Mouse (Mus musculus) layer of hippocampus, adult 9-11 months (tissue): ENCODE data around the gene Rmnd1.
A peak's percentile ranks its signal among the peaks of the same experiment; 100 is the strongest.
"Not testable (repeated sequence)": the region's sequence is repeated elsewhere in the genome, so short reads cannot be mapped to it uniquely, and the experiment has no call there.

Source experiments
- DNase-seq: peaks from one replicate; pipeline ENCODE4 v3.0.0; 2022

Rmnd1 gene

DNA sequence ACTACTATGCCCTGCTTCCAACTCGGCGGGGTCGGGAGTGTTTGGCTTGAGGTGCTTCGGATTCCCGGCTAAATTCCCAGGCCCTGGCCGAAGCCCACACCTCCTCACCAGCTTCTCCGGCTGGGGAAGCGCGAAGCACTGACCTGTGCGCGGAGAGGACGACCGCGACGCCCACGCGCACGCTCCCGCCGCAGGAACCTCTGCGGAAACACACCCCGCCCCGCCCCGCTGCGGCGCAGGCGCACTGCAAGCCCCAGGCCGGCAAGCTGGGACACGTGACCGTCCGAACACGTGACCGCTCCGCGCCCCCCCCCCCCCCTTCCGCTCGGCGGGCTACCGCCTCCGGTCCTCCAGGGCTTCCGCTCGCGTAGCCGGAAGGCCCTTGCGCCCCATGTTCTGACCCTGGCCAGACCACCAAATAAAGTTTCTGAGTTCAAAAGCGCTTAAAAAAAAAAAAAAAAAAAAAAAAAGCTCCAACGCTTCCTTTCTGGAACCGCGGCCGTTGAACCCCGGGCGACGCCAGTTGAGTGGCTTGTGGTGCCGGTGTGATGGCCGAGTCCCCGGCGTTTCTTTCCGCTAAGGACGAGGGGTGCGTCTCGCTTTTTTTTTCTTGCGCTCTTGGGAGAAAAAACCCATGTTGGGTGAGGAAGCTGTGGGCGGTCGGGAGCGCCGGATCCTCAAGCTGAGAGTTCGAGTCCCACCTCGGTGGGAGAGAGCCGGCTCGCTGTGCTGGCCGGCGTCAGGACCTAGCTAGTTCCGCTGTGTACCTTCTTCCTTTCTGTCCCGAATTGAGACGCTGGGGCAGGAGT is at the start of gene Rmnd1, which contains the start of gene Armt1:
Rmnd1 (minus strand) TSS at position 266 of the 809 bp plus-strand sequence.
Armt1 (plus strand) TSS at position 345 of the 809 bp plus-strand sequence.
- peak; percentile 94 for DNase-seq

DNA sequence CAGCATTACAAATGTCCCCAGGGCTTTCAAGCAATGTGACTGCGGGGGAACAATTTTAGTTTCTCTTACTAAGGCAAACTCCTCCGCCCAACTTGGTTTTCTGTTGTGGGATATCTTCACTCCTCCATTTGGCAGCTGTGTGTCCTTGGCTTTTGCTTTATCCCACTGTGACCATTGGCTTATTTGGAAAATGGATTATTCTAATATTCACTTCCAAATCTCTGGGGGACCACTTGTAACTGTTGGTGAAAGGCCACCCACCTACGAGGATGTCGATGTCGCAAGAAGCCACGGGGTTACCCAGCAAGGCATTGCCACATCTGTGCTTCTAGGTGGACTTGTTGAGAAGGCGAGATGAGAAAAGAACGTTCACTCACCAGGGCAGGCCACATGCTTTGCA is 49.5 kb upstream of the Rmnd1 start:
- no peak for DNase-seq

DNA sequence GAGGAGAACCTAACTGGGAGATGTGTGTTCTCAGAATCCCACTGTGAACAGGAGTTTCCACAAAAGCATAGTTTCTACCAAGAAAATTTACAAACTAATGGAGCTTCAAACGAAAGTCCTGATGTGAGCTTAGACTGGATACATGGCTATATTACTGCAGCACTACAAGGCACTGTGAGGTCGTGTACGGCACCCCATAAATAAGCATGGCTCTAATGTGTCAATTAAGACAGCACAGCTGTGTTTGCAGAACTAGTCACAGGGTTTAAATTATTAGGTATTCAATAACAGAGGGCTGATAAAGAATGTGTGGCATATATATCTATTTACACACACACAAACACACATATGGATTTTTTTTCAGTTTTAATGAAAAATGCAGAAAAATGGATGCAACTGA is 48.7 kb upstream of the Rmnd1 start:
- no peak for DNase-seq

DNA sequence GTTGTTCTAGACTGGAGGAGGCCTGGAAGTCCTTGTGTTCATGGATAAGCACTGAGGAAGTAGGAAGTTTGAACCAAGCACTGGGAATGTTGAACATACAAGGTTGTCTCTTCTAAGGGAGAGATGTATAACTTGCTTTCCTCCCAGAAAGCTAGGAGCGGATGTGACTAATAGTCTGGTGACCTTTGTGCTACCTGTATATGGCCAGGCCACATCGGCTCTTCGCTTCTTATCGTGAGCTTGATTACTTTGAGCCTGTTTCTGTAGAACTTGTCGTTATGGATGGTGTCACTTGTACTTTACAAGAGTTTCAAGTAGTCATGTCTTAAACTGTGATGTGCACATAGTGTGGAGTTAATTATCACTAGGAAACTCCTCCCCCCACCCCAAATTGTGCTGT is 44.4 kb upstream of the Rmnd1 start:
- DNase-seq: no peak

DNA sequence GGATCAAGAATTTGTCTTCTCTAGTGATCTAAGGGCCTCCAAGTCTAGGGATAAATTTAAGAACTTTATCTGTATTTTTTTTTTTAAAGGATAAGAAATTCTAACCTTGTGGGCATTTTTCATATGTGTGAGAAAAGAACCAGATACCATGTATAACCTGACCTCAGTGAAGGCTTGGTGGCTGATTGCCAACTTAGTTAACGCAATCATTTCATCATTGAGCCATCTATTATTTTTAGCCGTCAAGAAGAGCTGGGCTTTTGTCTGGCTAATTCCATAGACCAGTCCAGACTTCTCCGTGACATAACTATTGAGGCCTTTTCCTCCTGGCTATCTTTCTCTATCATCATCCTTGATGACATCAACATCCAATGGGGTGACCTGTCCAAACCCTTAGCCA is 43.2 kb upstream of the Rmnd1 start:
- no peak for DNase-seq

DNA sequence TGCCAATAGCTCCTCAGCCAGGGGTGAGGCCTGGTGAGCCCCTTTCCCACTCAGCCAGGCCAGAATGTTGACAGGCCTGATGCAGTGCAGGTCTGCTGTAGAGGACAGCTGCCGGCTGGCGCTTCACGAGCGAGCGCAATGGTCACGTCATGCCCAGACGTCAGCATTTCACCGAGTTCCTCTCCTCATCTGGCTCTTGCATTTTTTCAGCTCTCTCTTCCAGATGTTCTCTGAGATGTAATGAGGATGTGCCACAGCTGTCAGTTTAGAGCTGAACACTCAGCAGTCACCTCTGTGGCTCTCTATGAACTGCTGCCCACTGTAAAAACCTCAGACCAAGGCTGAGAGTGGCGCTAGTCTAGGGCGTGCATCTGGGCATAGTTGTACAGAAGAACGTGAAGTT is 41.4 kb upstream of the Rmnd1 start:
- no peak for DNase-seq

DNA sequence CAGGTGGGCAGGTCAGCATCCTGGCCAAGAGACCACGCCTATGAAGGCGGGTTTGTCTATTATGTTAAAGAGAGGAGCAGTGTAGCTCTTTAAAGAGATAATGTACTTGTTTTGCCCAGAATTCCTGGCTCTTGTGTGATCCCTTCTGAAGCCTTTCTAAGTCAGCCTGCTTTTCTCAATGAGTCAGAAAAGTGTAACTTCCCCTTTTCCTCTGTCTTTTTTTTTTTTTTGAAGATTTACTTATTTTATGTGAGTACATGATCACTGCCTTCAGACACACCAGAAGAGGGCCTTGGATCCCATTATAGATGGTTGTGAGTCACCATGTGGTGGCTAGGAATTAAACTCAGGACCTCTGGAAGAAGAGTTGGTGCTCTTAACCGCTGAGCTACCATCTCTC is 37.2 kb upstream of the Rmnd1 start:
- no peak for DNase-seq

DNA sequence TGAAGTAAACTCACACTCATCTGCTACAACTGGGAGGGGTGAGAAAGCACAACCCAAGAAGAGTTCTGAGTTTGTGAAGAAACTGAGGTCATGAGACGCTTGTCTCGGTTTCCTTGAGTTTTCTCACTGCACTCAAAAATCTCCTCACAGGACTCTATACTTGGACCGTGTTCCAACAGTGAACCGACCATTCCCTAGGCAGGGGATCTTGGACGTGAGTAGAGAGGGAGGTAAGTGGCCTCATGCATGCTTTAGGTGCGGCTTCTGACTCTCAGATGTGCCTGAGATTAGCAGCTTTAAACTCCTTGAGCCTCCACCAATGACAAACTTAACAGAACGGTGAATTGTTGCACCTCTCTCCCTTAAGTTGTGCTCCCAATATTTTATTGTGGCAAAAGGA is 33.6 kb upstream of the Rmnd1 start:
- DNase-seq: no peak

DNA sequence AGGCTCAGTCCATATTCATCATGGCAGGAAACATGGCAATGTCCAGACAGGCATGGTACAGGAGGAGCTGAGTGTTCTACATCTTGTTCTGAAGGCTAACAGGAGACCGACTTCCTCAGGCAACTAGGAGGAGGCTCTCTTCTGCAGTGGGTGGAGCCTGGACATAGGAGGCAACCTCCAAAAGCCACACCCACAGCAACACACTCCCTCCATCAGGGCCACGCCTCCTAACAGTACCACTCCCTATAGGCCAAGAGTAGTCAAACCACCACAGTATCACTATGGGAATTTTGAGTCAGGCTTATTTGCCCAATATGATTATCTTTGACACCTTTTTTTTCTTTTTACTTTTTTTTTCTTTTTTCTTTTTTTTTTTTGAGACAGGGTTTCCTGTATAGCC is 28.0 kb upstream of the Rmnd1 start:
- no peak for DNase-seq

DNA sequence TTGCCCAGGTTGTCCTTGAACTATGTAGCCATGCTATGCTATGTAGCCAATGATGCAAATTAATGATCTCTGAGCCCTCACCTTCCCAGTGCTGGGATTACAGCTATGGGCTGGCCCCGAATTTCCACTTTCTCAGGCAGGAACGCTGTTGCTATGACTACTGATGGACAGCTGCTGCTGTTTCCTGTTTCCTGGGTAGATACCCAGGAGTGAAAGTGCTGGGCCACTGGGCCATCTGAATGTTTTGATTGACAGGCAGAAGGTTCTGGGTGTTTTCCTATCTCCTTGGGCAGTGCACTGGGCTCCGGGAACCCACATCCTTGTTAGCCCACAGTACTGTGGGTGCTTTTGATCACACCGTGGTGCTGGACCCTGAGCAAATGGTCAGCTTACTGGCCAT is 24.2 kb upstream of the Rmnd1 start:
- no peak for DNase-seq

DNA sequence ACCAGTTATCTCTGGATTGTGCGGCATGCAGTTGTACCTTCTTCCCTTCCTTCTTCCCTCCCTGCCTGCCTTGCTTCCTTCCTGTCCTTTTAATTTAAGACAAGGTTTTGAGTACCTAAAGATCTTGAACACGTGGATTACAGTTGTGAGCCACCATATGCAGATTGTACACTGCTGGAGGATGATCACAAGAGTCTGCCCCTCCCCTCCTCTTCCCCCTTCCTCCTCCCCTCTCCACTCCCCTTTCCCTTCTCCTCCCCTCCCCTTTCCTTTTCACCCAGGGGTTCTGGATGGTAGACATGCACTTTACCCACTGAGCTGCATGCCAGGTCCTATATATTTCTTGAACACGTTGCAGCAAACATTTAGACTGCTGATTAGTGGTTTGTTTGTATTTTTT is 3.2 kb upstream of the Rmnd1 start:
- no peak for DNase-seq

DNA sequence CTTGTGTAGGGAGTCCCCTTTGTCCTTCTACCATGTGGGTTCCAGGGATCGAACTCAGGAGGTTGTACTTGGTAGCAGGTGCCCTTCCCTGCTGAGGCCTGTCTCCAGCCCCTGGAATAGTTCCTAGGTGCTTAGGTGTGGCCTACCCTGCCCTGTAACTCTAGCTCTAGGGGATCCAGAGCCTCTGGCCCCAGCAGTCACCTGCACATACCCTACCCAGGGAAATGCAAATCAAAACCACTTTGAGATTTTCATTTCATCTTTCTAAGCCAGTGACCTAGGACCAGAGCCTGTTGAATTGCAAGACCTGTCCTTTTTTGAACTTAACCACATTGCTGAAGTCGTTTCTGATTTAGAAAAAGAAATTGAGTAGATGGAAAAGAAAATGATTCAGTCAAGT is 1.7 kb upstream of the Rmnd1 start:
- not testable (repeated sequence) for DNase-seq

DNA sequence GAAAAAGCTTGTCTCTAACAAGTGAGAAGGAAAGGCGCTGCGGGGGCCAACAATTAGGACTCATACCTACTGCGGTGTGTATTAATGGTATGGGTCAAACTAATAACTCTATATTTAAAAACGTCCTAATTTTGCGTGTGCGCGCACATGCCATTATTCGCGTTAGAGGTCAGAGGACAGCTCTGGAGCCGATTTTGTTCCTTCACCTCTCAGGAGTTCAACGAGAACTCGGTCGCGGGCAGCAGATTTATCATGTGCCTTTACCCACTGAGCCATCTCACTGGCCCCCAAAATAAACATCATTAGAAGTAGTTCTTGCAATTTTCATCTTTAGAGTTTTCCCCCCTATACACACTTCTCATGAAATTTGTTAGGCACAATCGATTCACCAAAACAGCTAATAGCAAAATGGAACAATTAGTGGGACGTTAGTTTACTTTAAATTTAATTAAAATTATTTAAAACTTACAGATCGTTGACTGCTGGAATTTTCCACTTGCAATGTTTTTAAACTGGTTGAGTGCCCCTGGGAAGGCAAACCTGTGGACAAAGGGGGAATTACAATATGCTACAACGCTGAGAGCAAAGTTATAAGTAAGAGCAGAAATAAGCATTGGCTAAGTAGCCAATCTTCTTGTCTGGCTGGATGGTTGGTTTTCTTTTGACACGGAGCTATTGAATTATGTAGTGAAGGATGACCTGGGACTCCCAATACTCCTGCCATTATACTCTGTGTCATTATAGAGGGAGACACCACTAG is 988 bp upstream of the Rmnd1 start:
- no peak for DNase-seq

DNA sequence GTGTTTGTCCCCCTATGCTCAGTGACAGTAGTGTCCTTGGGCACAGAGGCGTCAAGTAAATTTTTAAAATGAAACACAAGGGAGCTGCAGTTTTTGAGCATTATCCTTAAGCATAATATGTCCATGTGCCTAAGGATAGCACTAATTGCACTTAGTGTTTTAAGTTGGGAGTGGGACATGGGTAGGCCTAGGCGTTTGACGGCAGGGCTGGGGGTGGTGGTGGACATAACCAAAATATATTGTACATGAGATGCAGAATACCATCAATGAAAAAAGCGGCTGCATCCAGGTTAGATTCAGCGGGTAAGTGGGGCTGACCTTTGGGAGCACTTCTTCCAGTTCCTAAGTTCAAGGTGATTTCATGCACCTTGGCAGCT is 454 bp downstream of the Rmnd1 start:
- peak; percentile 21 for DNase-seq

DNA sequence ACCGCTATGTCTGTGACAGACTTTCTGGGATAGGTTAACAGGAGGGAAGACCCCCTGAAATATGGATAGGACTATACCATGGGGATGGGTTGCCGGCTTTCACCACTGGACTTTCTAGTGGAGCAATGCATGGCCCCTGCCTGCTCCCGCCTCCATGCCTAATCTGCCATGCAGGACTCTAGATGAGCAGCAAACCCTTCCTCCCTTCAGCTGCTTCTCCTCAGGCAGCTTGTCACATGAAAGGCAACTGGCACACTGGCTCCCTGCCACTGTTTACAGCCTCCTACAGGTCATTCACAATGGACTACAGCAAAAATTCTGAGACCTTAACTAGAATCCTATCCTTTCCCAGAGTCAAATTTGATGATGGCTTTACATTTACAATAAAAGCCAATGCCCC is 1.4 kb downstream of the Rmnd1 start:
- no peak for DNase-seq

DNA sequence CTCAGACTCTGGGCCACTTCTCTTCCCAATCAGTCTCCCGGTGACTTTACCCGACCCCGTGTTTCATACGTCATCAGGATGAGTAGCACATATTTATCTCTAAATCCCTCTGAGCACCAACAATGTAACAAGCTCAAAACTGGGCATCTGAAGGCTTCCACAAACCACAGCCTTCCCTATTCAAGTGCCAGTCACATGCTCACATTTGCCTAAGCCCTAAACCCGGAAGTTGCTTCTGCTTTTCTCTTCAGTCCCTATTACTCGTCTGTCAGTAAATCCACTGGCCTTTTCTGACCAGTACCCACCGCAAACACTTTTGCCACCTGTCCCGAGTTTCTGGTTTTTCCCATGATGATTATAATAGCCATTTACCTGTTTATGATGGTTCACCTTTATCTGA is 1.8 kb downstream of the Rmnd1 start:
- DNase-seq: peak; percentile 36

DNA sequence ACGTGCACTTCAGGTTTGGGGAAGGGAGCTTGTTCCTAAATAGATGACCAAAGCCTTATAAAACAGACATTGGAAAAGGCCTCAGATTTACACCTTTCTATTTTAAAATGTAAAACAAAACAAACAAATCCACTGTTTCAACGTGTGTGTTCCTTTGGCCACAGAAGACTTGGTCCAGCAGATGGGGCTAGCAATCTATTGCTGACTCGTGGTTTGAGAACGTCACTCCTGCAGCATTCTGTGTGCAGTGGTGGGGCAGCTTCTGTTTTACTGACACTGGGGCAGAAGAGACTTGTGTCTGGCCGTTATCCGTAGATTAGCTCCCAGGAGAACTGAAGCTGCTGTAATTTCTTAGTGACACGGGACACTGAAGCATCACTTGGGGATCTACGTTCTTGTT is 6.9 kb downstream of the Rmnd1 start:
- no peak for DNase-seq

DNA sequence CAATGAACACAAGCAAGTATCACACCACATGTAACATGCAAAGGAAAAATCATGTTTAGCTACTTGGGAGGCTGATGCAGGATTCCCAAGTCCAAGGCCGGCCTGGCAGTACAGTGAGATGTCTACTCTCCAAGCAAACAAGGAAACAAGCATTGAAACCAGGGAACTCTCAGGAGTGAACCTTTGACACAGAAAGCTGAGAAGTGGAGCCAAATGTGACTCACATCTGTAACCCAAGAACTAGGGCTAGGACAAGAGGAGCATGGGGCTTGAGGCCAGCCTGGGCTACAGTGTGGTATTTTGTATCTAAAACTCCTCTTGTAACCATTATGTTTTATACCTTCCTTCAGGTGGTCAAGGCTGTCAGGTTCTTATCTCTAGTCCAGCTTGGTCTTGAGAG is 25.0 kb downstream of the Rmnd1 start:
- DNase-seq: no peak

DNA sequence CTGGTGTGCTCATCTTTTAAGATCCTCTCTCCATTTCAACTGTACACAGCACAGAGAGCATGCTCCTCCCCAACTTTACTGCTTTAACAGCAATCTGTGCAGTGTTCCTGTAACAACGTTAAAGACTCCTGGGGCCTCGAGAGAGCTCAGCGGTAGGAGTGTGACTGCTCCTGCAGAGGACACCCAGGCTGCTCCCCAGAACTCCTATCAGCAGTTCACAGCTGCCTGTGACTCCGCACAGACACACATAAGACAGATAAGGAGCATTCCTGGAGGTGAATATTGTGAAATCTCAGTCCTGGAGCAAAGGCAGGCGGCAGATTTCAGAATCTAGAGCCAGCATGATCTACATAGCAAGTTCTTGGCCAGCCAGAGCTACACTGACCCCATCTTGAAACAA is 26.7 kb downstream of the Rmnd1 start:
- no peak for DNase-seq

DNA sequence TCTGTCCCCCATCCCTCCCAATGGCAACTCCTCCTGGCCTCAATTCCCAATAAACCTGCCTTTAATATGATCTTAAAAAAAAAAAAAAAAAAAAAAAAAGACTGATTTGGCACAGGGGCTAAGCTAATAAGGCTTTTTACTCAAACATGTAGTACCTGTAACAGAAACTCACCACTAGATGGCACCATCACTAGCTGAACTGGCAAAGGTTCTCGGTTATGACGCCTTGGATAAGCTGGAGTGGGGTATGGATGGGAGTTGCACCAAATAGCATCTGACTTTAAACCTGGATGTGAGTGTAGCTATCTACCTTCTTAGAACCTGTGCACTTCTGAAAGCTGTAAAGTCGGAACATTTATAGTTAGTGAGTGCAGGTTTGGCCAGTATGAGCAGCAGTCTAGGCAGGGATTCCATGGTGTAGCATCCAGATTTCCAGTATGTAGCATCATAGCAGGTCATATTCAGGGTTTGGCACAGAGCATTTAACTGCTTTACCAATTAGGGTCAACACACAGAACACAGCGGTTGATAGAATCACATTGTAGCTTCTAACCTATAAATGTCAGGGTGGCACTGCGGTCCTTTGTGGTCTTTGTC is 27.2 kb downstream of the Rmnd1 start:
- no peak for DNase-seq

DNA sequence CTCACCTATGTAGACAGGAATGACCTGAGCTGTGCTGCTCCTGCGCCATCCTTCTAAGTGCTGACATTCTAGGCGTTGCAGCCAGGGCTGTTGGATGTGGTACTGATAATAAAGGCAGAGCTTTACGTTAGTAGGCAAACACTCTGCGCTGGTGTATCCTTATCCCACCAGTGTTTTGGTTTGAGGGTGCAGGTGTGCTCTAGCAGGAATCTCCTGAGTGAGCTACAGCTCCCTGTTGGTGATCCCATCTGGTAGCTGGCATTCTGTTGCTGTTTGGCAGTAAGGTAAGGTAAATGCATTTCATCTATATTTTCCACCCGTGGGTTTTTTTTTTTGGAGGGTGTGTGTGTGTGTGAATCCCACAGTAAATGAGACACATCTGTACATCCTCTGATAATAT is 34.1 kb downstream of the Rmnd1 start:
- DNase-seq: no peak

DNA sequence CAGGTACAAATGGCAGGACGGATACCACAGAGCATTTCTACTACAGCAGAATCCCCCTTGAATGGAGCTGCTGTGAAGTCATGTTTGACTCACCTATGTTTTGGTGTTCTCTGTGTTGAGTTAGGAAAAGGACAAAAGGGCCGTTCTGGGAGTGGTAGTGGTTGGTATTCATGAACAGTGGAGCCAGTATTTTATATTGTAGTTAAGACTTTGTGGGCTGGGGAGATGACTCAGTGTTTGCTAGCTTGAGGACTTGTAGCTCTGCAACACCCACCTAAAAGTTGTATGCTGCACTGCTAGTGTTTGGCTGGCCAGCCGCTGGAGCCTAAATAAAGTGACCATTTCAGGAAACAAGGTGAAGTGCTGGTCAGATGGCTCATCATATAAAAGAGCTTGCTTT is 36.9 kb downstream of the Rmnd1 start:
- DNase-seq: no peak

DNA sequence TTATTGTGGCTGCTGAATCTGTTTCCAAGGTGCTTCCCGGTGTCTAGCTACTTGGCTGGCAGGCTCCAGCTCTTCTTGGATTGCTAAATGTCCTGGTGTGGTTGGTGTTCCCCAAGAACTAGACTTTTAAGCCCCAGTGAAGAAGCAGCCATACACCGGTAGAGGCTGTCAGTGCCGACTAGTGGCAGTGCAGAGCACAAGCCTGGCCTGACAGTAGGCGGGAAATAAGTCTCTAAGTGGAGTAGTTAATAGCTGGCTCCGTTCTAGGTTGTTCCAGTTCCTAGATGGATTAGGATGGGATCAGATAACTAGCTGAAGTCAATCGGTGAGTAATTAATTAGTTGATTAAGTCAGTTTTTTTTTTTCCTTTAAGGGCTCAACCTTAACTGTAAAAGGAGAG is 40.3 kb downstream of the Rmnd1 start:
- peak; percentile 50 for DNase-seq

DNA sequence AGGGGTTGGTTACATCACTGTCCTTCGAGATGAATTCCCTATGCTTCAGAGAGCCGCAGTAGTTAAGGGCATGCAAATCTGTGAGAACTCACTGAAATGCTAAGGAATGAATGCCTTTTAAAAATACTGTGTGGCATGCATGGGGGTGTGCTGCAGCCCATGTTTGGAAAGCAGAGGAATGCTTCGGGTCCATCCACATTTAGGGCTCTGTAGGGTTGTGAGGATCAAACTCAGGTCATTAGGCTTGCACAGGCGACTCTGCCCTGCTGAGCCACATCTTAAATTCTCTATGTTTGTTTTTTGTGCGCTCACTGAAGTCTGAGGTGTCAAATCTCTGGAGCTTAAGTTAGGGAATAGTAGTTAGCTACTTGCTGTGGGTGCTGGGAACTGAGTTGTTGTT is 41.1 kb downstream of the Rmnd1 start:
- DNase-seq: no peak
